Mouse (Mus musculus) liver, adult 2 months (tissue): ENCODE results near the gene Ttyh3. TPM values are rescaled to one million over a fixed set of nuclear protein-coding genes. Genes with fewer than 3 reads are reported as not detected.
A peak's percentile ranks its signal among the peaks of the same experiment; 100 is the strongest.

Experiments used
- DNase-seq: peaks from one replicate; pipeline ENCODE4 v3.0.0-alpha.2; 2011; ENCODE audit warnings: low read depth, low spot score; ENCODE audit errors: extremely low read depth
- H3K27ac ChIP-seq: fragments of 200-500 bp; replicated peaks from 2 replicates; pipeline ENCODE4 v1.5.1; 2012; ENCODE audit warnings: low read depth, mild to moderate bottlenecking, control low read depth, inconsistent platforms, low read length; ENCODE audit not compliant: insufficient read depth
- H3K27me3 ChIP-seq: fragments of 200-500 bp; 2 replicates; pipeline ENCODE4 v1.6.1; 2012; ENCODE audit warnings: mild to moderate bottlenecking, moderate library complexity, low read length, inconsistent platforms; ENCODE audit not compliant: control insufficient read depth, insufficient read depth
- H3K36me3 ChIP-seq: fragments of 200-500 bp; 2 replicates; pipeline ENCODE4 v1.6.1; 2012; ENCODE audit warnings: low read length, inconsistent platforms; ENCODE audit not compliant: control insufficient read depth, insufficient read depth
- H3K4me1 ChIP-seq: fragments of 200-500 bp; 2 replicates; pipeline ENCODE4 v1.6.1; 2011; ENCODE audit warnings: low read length; ENCODE audit not compliant: control insufficient read depth, insufficient read depth
- H3K4me3 ChIP-seq: fragments of 200-500 bp; 2 replicates; pipeline ENCODE4 v1.5.1; 2011; ENCODE audit warnings: low read depth, mild to moderate bottlenecking, control low read depth, low read length, moderate library complexity; ENCODE audit not compliant: insufficient read depth
- H3K79me2 ChIP-seq: fragments of 200-500 bp; 2 replicates; pipeline ENCODE4 v1.6.1; 2012; ENCODE audit warnings: inconsistent platforms, mild to moderate bottlenecking, low read length, moderate library complexity; ENCODE audit not compliant: control insufficient read depth, insufficient read depth
- H3K9ac ChIP-seq: fragments of 200-500 bp; 2 replicates; pipeline ENCODE4 v1.6.1; 2012; ENCODE audit warnings: low read depth, mild to moderate bottlenecking, control low read depth, inconsistent platforms, low read length
- CTCF ChIP-seq: fragments of 200-500 bp; IDR thresholded peaks from 2 replicates; pipeline ENCODE4 v1.5.1; 2011; ENCODE audit warnings: low read depth, low read length, control low read depth
- POLR2A ChIP-seq: fragments of 200-500 bp; IDR thresholded peaks from 2 replicates; pipeline ENCODE4 v1.6.1; 2011; ENCODE audit warnings: low read length, control low read depth; ENCODE audit not compliant: insufficient read depth; ENCODE audit errors: extremely low read depth
- WGBS: fragments of 180-500 bp; shearing (Covaris S2); methylation state at CpG from one replicate; pipeline ENCODE4 v1.1.7; 2018; 5-methylcytosine and 5-hydroxymethylcytosine counted together
- polyA plus RNA-seq: library from polyadenylated mRNA; depleted of rRNA; stranded (reverse); fragments of >200 nt; gene quantifications from 2 replicates; pipeline ENCODE4 v1.2.3, GENCODE M21; 2012
- total RNA-seq: library from RNA; depleted of rRNA; stranded (reverse); fragments of >200 nt; gene quantifications from 2 replicates; pipeline ENCODE4 v1.2.3, GENCODE M21; 2014

The Ttyh3 gene
- total and polyA plus RNA-seq, 2 experiments: 1.9 to 8.6 TPM

- Histone ChIP-seq H3K4me1 (no peaks in the 10 kb centered on the region), H3K36me3 (no peaks in the 10 kb centered on the region), H3K27ac (no peak overlapping the region), H3K79me2 (no peaks in the 10 kb centered on the region), H3K9ac (no peak overlapping the region), H3K27me3 (no peaks in the 10 kb centered on the region), H3K4me3 (no peak overlapping the region)
- no peak for TF ChIP-seq POLR2A
- TF ChIP-seq CTCF: no peak
- 56% methylated on average over 1 of the region's 1 CpGs for WGBS
- no peak for DNase-seq
These were observed 11.6 kb upstream of the Ttyh3 start for GRCm38 (mm10) chr5:140660398-140660797.

DNA sequence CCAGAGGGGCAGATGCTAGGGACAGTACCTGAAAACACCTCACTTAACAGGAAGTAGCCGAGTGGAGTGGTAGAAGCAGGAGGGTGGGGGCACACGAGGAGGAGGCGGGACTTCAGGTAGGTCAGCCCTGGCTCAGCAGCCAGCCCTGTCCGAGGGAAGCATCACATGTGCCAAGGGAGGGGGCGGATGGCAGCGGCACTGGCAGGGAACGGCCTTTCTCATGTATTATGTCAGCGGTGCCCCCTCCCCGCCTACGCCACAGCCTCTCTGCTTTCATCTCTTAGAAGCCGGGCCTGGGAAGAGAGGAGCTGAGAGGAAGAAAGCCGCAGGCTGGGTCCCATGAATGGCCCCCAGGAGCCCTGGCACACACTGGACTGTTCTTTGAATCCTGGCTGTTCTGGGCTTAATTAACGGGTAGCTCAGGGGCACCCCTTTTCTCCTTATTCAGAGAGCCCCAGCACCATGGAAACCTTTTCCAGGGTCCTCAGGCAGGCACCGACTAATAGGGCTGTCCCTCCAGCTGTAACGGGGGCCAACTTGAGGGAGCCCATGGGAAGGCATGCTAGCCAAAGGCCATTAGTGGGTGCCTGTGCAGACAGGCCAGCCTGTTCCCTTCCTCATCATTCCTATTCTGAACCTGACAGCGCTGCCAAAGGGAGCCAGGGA is 10.9 kb upstream of the Ttyh3 start:
- Histone ChIP-seq H3K36me3 (no peaks in the 10 kb centered on the region), H3K9ac (no peak overlapping the region), H3K27ac (no peak overlapping the region), H3K4me1 (no peaks in the 10 kb centered on the region), H3K27me3 (no peaks in the 10 kb centered on the region), H3K79me2 (no peaks in the 10 kb centered on the region), H3K4me3 (no peak overlapping the region)
- DNase-seq: no peak
- no peak for TF ChIP-seq POLR2A
- TF ChIP-seq CTCF: no peak
- WGBS: 54% methylated on average over 16 of the region's 16 CpGs

DNA sequence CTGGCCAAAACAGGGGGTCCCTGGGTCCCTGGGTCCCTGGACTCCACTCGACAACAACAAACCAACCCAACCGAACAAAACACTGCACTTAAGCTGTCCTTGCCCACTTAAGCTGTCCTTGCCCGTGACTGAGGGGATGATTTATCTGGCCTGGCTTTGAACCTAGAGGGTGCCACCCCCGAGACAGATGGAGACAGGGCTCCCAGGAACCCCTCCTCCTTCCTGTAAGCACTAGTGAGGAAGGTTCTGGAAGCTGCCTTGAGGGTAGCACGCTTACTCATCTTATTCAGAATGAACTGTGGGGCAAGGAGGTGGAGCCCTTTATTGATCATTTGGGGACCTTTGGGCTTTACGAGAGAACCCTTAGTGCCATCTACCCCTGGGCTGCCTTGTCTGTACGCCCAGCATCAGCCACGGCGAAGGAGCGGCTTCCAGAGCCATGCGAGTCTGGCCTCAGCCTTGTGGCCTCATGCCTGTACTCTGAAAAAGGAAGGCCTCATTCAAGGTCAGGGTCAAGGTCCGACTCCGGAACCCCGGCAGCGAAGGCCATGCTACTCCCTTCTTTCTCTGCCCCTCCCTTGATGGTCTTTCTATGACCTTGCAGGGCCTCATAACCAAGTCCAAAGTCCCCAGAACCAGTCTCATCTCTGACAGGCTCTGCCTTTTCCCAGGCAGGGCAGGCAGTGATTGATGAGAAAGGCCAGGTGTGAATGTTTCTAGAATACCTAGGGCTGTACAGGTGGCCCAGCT is 5.4 kb upstream of the Ttyh3 start:
- Histone ChIP-seq H3K79me2 (no peaks in the 10 kb centered on the region), H3K9ac (no peak overlapping the region), H3K4me1 (peaks cover 2% of the 10 kb centered on the region), H3K27me3 (no peaks in the 10 kb centered on the region), H3K27ac (no peak overlapping the region), H3K4me3 (no peak overlapping the region), H3K36me3 (no peaks in the 10 kb centered on the region)
- peak; percentile 15 for DNase-seq
- no peak for TF ChIP-seq CTCF
- no peak for TF ChIP-seq POLR2A
- 52% methylated on average over 15 of the region's 15 CpGs for WGBS

- Histone ChIP-seq H3K27me3 (no peaks in the 10 kb centered on the region), H3K4me1 (peaks cover 9% of the 10 kb centered on the region), H3K79me2 (no peaks in the 10 kb centered on the region), H3K9ac (no peak overlapping the region), H3K27ac (no peak overlapping the region), H3K4me3 (no peak overlapping the region), H3K36me3 (no peaks in the 10 kb centered on the region)
- DNase-seq: no peak
- TF ChIP-seq POLR2A: no peak
- no peak for TF ChIP-seq CTCF
- WGBS: 90% methylated on average over 7 of the region's 7 CpGs
These were observed 3.8 kb upstream of the Ttyh3 start for GRCm38 (mm10) chr5:140652587-140652986.

GRCm38 (mm10) chr5:140651231-140651630 is 2.4 kb upstream of the Ttyh3 start:
- H3K4me3 ChIP-seq: no peak overlapping the region
- 86% methylated on average over 11 of the region's 11 CpGs for WGBS
- no peak overlapping the region for H3K9ac ChIP-seq
- H3K27ac ChIP-seq: no peak overlapping the region
- no peaks in the 10 kb centered on the region for H3K79me2 ChIP-seq
- no peak for TF ChIP-seq POLR2A
- no peaks in the 10 kb centered on the region for H3K36me3 ChIP-seq
- peaks cover 10% of the 10 kb centered on the region for H3K4me1 ChIP-seq
- DNase-seq: no peak
- H3K27me3 ChIP-seq: no peaks in the 10 kb centered on the region

DNA sequence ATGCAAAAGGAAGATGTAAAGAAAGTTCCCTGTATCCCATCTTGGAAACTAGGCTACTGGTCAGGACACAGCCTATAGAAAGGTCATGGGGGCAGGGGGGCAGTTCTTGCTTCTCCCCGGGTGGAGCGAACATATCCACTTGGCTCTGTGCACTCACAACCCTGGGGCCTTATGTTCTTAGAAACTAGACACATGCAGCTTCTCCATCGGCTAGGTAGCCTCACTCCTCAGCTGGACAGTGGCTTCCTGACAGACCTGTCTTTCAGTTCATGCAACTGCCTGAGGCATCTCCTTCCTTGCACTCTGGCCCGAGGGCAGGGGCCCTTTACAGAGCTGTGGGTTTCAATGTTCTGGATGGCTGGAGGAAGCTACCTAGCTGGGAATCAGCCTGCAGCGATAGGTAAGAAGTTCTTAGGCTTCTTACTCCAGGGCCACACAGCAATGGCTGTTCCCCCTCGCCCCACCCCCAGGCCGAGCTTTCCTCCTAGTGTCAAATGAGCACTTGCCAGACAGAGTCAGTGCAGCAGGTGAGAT is 1.1 kb upstream of the Ttyh3 start:
- Histone ChIP-seq H3K4me3 (no peak overlapping the region), H3K9ac (no peak overlapping the region)

More for the DNA sequence above, 1.1 kb upstream of the Ttyh3 start:
- H3K27me3 ChIP-seq: no peaks in the 10 kb centered on the region
- TF ChIP-seq POLR2A: no peak
- TF ChIP-seq CTCF: no peak
- peaks cover 10% of the 10 kb centered on the region for H3K4me1 ChIP-seq
- DNase-seq: no peak
- no peak overlapping the region for H3K27ac ChIP-seq
- no peaks in the 10 kb centered on the region for H3K36me3 ChIP-seq
- H3K79me2 ChIP-seq: no peaks in the 10 kb centered on the region
- 85% methylated on average over 7 of the region's 7 CpGs for WGBS
